Comparison of ENCODE assay signal across 14 mouse cellular contexts in genomic region chr14:104537494-104538107, GRCm38 (mm10). TPM values are rescaled to one million over a fixed set of nuclear protein-coding genes. Genes with fewer than 3 reads are reported as not detected.
DNase-seq lines count a peak whose midpoint lies in the region; ATAC-seq lines count a peak whose summit lies in the region.
"Had no signal": no experiment of that assay in that cellular context is flagged by ENCODE, and none has a peak within 500 bp of the region (broad histone marks: within the 10 kb centered on the region; RNA-seq: fewer than 3 reads in every experiment).

No protein-coding gene starts in this region.

- H3K4me2 ChIP-seq in neural tube, embryonic 11.5 days (ENCODE audit: low read depth), result no peak overlapping the region
- H3K4me2 ChIP-seq in hindbrain, embryonic 16.5 days (ENCODE audit: low read length), result no peak overlapping the region
- no peak overlapping the region for H3K4me2 ChIP-seq in neural tube, embryonic 14.5 days (ENCODE audit: low read depth, low read length)
- H3K4me2 ChIP-seq: heart, embryonic 13.5 days; liver, embryonic 13.5 days had no signal

- H3K9ac ChIP-seq in neural tube, embryonic 11.5 days (ENCODE audit: low read length), result no peak overlapping the region
- no peak overlapping the region for H3K9ac ChIP-seq in hindbrain, embryonic 16.5 days (ENCODE audit: low read depth, low read length)
- no peak overlapping the region for H3K9ac ChIP-seq in neural tube, embryonic 14.5 days (replicated peaks; ENCODE audit: low read depth, low read length)
- H3K9ac ChIP-seq: heart, embryonic 13.5 days; liver, embryonic 13.5 days had no signal

- DNase-seq in cerebellum, postnatal 25 days, result peak; percentile 10 to 18
- no peak for DNase-seq in cerebellum, adult 11-12 months
- peak; percentile 41 for DNase-seq in neural tube, embryonic 11.5 days (ENCODE audit: low spot score)
- DNase-seq in neural tube, embryonic 10.5 days (ENCODE audit: extremely low spot score, low spot score), result no peak
- no peak for DNase-seq in heart, adult 11 months
- no peak for DNase-seq in left cerebral cortex, postnatal 10 days (ENCODE audit: extremely low spot score in 1 of 2, low spot score in 2 of 2)
- DNase-seq: liver, embryonic 13.5 days; thymus, postnatal 4 days had no signal

- H3K27ac ChIP-seq in neural tube, embryonic 11.5 days (ENCODE audit: low read depth, low read length), result no peak overlapping the region
- no peak overlapping the region for H3K27ac ChIP-seq in hindbrain, embryonic 16.5 days (ENCODE audit: low read depth, low read length)
- H3K27ac ChIP-seq in neural tube, embryonic 14.5 days (ENCODE audit: low read depth, low read length), result no peak overlapping the region
- H3K27ac ChIP-seq: heart, embryonic 13.5 days; liver, embryonic 13.5 days had no signal

- no peaks in the 10 kb centered on the region for H3K36me3 ChIP-seq in neural tube, embryonic 11.5 days (ENCODE audit: control insufficient read depth, insufficient read depth, low read length)
- no peaks in the 10 kb centered on the region for H3K36me3 ChIP-seq in hindbrain, embryonic 16.5 days (ENCODE audit: control insufficient read depth, insufficient read depth, low read length)
- H3K36me3 ChIP-seq in neural tube, embryonic 14.5 days (ENCODE audit: control insufficient read depth, insufficient read depth, low read length), result no peaks in the 10 kb centered on the region
- H3K36me3 ChIP-seq: G1E; heart, embryonic 13.5 days; liver, embryonic 13.5 days had no signal

- no peaks in the 10 kb centered on the region for H3K27me3 ChIP-seq in neural tube, embryonic 11.5 days (ENCODE audit: control insufficient read depth, insufficient read depth, low read length)
- no peaks in the 10 kb centered on the region for H3K27me3 ChIP-seq in hindbrain, embryonic 16.5 days (replicated peaks; ENCODE audit: control insufficient read depth, insufficient read depth, low read length)
- no peaks in the 10 kb centered on the region for H3K27me3 ChIP-seq in neural tube, embryonic 14.5 days (ENCODE audit: control insufficient read depth, insufficient read depth, low read length)
- H3K27me3 ChIP-seq: heart, embryonic 13.5 days; liver, embryonic 13.5 days had no signal

- WGBS in neural tube, embryonic 11.5 days, result 24% methylated on average over 5 of the region's 5 CpGs
- WGBS in hindbrain, embryonic 16.5 days, result 22% methylated on average over 5 of the region's 5 CpGs
- WGBS in neural tube, embryonic 14.5 days, result 12% methylated on average over 5 of the region's 5 CpGs

- intact Hi-C loops in left cerebral cortex, postnatal 10 days (cut with DNase I), result no loop called here

- no peaks in the 10 kb centered on the region for H3K9me3 ChIP-seq in neural tube, embryonic 11.5 days (ENCODE audit: control insufficient read depth, low read length)
- H3K9me3 ChIP-seq in hindbrain, embryonic 16.5 days (ENCODE audit: control insufficient read depth, low read length), result no peaks in the 10 kb centered on the region
- no peaks in the 10 kb centered on the region for H3K9me3 ChIP-seq in neural tube, embryonic 14.5 days (ENCODE audit: control insufficient read depth, low read length)
- H3K9me3 ChIP-seq: G1E; heart, embryonic 13.5 days; liver, embryonic 13.5 days had no signal

- H3K4me1 ChIP-seq in neural tube, embryonic 11.5 days (ENCODE audit: control insufficient read depth, insufficient read depth, low read length), result peaks cover 5% of the 10 kb centered on the region; the same call in 1 of the 2 replicates
- H3K4me1 ChIP-seq in hindbrain, embryonic 16.5 days (ENCODE audit: control insufficient read depth, insufficient read depth, low read depth, low read length), result peaks cover 3% of the 10 kb centered on the region; the same call in 1 of the 2 replicates
- H3K4me1 ChIP-seq in neural tube, embryonic 14.5 days (ENCODE audit: control insufficient read depth, insufficient read depth, low read length), result no peaks in the 10 kb centered on the region
- H3K4me1 ChIP-seq: heart, embryonic 13.5 days; liver, embryonic 13.5 days had no signal

- no peak overlapping the region for H3K4me3 ChIP-seq in neural tube, embryonic 11.5 days (ENCODE audit: low read depth, low read length)
- H3K4me3 ChIP-seq in hindbrain, embryonic 16.5 days (ENCODE audit: low read length), result no peak overlapping the region
- H3K4me3 ChIP-seq in neural tube, embryonic 14.5 days (ENCODE audit: low read depth, low read length), result no peak overlapping the region
- H3K4me3 ChIP-seq: erythroblast, embryonic 14.5 days; heart, embryonic 13.5 days; liver, embryonic 13.5 days had no signal

- ATAC-seq in neural tube, embryonic 11.5 days (ENCODE audit: insufficient read depth, low FRiP score, low TSS enrichment), result peak; percentile 85; the same call in 1 of the 2 replicates
- ATAC-seq in hindbrain, embryonic 16.5 days, result peak; percentile 88
- peak; percentile 90 for ATAC-seq in neural tube, embryonic 14.5 days (ENCODE audit: low read depth)
- ATAC-seq: inflammation-experienced regulatory T-cells, adult 6 months had no signal

RNA-seq across cellular contexts. Expression of gene Rnf219, which starts 15.2 kb away (rescaled TPM):
- 40.2 and 46.1 TPM in 2 replicates for polyA plus RNA-seq in neural tube, embryonic 11.5 days (2014; fragmentation: Nextera tagmentation; extraction: Ambion mirVana)
- 25.1 and 26.1 TPM in 2 replicates for polyA plus RNA-seq in hindbrain, embryonic 16.5 days (2015; fragmentation: Nextera tagmentation; extraction: Ambion mirVana)
- polyA plus RNA-seq in neural tube, embryonic 14.5 days (2014; fragmentation: Nextera tagmentation; extraction: Ambion mirVana), result 33.8 and 34.4 TPM in 2 replicates
- 10 to 100 TPM; 12.1 to 14.7 TPM for total RNA-seq in left cerebral cortex, postnatal 10 days (2021)

Comparison
In these comparisons a context has a peak if more than half of its experiments do, and no peak if none do; other contexts are left out.
1. DNase-seq: peak in cerebellum, postnatal 25 days (2 of 2) and neural tube, embryonic 11.5 days (single experiment); none in cerebellum, adult 11-12 months (single experiment), neural tube, embryonic 10.5 days (single experiment), heart, adult 11 months (single experiment) and left cerebral cortex, postnatal 10 days (0 of 2).
2. Peak in every context shown above with its lines, with median percentiles within 50 percentile points of each other: ATAC-seq.